Mouse (Mus musculus) stomach, embryonic 16.5 days (tissue): ENCODE results near the gene Gpc5. TPM values are rescaled to one million over a fixed set of nuclear protein-coding genes. Genes with fewer than 3 reads are reported as not detected.
A peak's percentile ranks its signal among the peaks of the same experiment; 100 is the strongest.

Experiments used
- ATAC-seq: fragments of 200-750 bp; cut with Nextera tagmentation; 2 replicates; pipeline ENCODE4 v1.8.0; 2017; ENCODE audit warnings: moderate number of reproducible peaks, moderate TSS enrichment; ENCODE audit not compliant: insufficient read depth, low FRiP score
- H3K27ac ChIP-seq: fragments of 300-500 bp; sonication (generic); 2 replicates; pipeline ENCODE4 v1.5.1; 2014; ENCODE audit warnings: low read length
- H3K27me3 ChIP-seq: fragments of 300-500 bp; sonication (generic); 2 replicates; pipeline ENCODE4 v1.6.1; 2014; ENCODE audit warnings: low read length, control low read depth, mixed read lengths; ENCODE audit not compliant: control insufficient read depth, insufficient read depth
- H3K36me3 ChIP-seq: fragments of 300-500 bp; sonication (generic); 2 replicates; pipeline ENCODE4 v1.6.1; 2014; ENCODE audit warnings: low read length; ENCODE audit not compliant: control insufficient read depth, insufficient read depth
- H3K4me1 ChIP-seq: fragments of 300-500 bp; sonication (generic); 2 replicates; pipeline ENCODE4 v1.6.1; 2014; ENCODE audit warnings: low read length, control low read depth, mixed read lengths; ENCODE audit not compliant: control insufficient read depth, insufficient read depth
- H3K4me2 ChIP-seq: fragments of 300-500 bp; sonication (generic); 2 replicates; pipeline ENCODE4 v1.6.1; 2014; ENCODE audit warnings: low read depth, low read length, mixed read lengths
- H3K4me3 ChIP-seq: fragments of 300-500 bp; sonication (generic); replicated peaks from 2 replicates; pipeline ENCODE4 v1.5.1; 2014; ENCODE audit warnings: mild to moderate bottlenecking, low read length
- H3K9ac ChIP-seq: fragments of 300-500 bp; sonication (generic); 2 replicates; pipeline ENCODE4 v1.6.1; 2014; ENCODE audit warnings: low read length
- H3K9me3 ChIP-seq: fragments of 300-500 bp; sonication (generic); replicated peaks from 2 replicates; pipeline ENCODE4 v1.6.1; 2016; ENCODE audit warnings: low read length, control low read depth; ENCODE audit not compliant: control insufficient read depth
- WGBS: fragments of 180-500 bp; shearing (Covaris S2); extraction: QIAGEN DNeasy Blood & Tissue Kit; methylation state at CpG from one replicate; pipeline ENCODE4 v1.1.7; 2014; 5-methylcytosine and 5-hydroxymethylcytosine counted together
- polyA plus RNA-seq: library from polyadenylated mRNA; unstranded; fragments of >200 nt; fragmentation: Nextera tagmentation; extraction: Ambion mirVana; gene quantifications from 2 replicates; pipeline ENCODE4 v1.2.1, GENCODE M21; 2015

Gene Gpc5
- polyA plus RNA-seq, 1 experiment from 2014 or later = 0.19 TPM

DNA sequence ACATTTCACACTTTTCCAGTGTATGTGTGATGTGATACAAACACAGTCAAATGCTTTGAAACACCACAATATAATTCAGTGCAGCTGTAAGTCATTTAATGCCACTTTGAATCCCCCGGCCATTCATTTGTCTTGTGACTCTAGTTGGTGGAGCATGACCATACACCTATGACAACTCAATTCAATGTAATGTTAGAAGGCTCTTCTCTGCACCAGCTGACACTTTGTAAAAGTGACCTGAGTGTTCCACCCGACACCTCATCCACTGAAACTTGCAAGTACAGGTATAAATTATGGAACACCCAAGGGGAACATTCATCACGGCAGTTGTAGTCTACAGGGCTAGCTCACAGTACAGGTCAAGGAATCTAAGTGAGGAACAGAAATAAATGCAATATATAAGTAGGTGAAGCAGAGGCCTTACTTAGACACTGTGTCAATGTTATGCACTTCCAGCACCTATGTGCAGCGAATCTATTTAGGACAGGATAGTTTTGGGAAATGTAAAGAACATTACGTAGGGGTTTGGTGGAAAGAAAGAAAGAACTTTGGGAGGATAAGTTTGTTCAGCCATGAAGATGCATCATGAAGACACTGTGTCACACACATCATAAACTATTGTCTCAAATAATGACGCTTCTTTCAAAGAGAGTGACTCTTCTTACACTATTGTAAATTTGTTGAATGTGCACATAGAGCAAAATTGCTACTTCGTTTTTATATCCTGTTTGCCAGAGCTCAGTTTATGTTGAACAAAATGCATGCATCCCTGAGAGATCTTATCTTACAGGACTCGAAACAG is 1381.6 kb downstream of the Gpc5 start:
- no peaks in the 10 kb centered on the region for H3K4me1 ChIP-seq
- WGBS = 82% methylated on average over 8 of the region's 8 CpGs

DNA sequence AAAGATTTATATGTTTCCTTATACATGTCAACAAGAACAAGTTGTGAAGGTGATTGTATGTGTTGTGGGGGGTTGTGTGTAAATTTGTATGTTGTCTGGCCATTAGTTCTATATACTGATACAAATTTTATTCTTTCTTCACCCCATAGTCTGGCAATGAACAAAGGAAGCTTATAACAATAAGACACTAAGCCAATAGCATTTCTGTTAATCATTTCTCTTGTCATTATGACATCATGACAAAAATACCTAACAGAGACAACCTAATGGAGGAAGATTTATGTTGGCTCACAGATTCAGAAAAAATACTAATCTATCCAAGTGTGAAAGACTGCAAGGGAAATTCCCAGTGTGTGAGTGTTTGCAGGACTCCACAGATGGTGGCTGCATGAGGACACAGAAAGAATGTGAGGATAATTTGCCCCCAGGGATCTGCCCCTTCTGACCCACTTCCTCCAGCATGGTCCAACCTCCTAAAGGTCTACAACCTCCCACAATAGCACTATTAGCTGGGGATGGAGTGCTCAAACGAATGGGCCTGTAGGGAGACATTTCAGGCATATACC is 1402.4 kb downstream of the Gpc5 start:
- ATAC-seq = no peak
- H3K36me3 ChIP-seq = no peaks in the 10 kb centered on the region
- no peaks in the 10 kb centered on the region for H3K4me1 ChIP-seq
- no peak overlapping the region for H3K4me3 ChIP-seq
- no peak overlapping the region for H3K9ac ChIP-seq
- 46% methylated on average over 1 of the region's 1 CpGs for WGBS
- H3K27ac ChIP-seq = no peak overlapping the region
- no peaks in the 10 kb centered on the region for H3K27me3 ChIP-seq
- H3K4me2 ChIP-seq = no peak overlapping the region
- no peaks in the 10 kb centered on the region for H3K9me3 ChIP-seq

More for the DNA sequence above, 1381.6 kb downstream of the Gpc5 start:
- no peak overlapping the region for H3K4me2 ChIP-seq
- no peak overlapping the region for H3K4me3 ChIP-seq
- H3K36me3 ChIP-seq = no peaks in the 10 kb centered on the region
- no peak for ATAC-seq
- H3K9ac ChIP-seq = no peak overlapping the region
- no peaks in the 10 kb centered on the region for H3K9me3 ChIP-seq
- H3K27me3 ChIP-seq = no peaks in the 10 kb centered on the region
- no peak overlapping the region for H3K27ac ChIP-seq

- Histone ChIP-seq H3K4me2 (no peak overlapping the region), H3K27me3 (no peaks in the 10 kb centered on the region), H3K9ac (no peak overlapping the region), H3K4me3 (no peak overlapping the region), H3K36me3 (no peaks in the 10 kb centered on the region), H3K27ac (no peak overlapping the region), H3K9me3 (no peaks in the 10 kb centered on the region), H3K4me1 (no peaks in the 10 kb centered on the region)
- WGBS = 72% methylated on average over 3 of the region's 3 CpGs
- no peak for ATAC-seq
Measured at GRCm38 (mm10) chr14:116538216-116538615, 1446.2 kb downstream of the Gpc5 start.

DNA sequence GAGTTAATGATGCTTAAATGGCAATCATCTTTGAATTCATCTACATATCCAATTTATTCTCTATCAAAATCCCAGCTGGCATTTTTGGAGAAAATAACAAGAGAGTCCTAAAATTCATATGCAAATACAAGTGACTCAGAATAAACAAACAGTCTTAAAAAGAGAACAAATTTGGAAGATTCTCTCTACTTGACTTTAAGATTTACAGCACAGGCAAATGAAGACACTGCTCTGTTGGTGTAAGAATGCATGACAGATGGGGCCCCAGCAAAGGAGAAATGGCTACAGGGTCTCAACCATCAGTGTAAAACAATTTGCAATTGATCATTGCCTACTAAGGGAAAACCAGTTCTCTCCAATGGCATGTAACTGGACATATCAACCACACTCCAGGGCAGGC is 1451.7 kb downstream of the Gpc5 start:
- ATAC-seq = no peak
- no peak overlapping the region for H3K9ac ChIP-seq
- no peak overlapping the region for H3K4me3 ChIP-seq

DNA sequence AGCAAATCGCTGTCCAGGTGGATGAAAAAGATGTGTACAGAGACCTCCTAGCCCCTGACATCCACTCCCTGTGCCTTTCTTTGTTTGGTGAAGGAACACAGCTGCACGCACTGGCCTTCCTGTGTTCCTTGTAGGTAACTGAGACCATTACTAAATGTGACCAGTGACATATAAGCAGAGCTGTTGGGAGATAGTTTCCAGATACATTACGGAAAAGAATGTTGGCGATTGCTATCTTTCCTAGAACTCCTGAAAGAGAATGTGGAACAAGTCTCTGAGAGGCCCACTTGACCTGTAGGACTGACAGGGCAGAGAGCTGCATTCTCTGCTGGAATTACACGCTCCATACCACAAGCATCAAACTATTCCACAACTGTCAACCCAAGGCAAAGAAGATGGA is 1459.4 kb downstream of the Gpc5 start:
- no peaks in the 10 kb centered on the region for H3K9me3 ChIP-seq
- H3K4me3 ChIP-seq = no peak overlapping the region
- 41% methylated on average over 5 of the region's 5 CpGs for WGBS
- no peak overlapping the region for H3K9ac ChIP-seq
- H3K4me2 ChIP-seq = no peak overlapping the region
- H3K36me3 ChIP-seq = no peaks in the 10 kb centered on the region
- H3K4me1 ChIP-seq = peaks cover 3% of the 10 kb centered on the region; the same call in 1 of the 2 replicates
- ATAC-seq = no peak
- H3K27me3 ChIP-seq = no peaks in the 10 kb centered on the region
- no peak overlapping the region for H3K27ac ChIP-seq

More for the DNA sequence above, 1451.7 kb downstream of the Gpc5 start:
- Histone ChIP-seq H3K9me3 (no peaks in the 10 kb centered on the region), H3K27ac (no peak overlapping the region), H3K4me1 (no peaks in the 10 kb centered on the region), H3K4me2 (no peak overlapping the region), H3K36me3 (no peaks in the 10 kb centered on the region), H3K27me3 (no peaks in the 10 kb centered on the region)

DNA sequence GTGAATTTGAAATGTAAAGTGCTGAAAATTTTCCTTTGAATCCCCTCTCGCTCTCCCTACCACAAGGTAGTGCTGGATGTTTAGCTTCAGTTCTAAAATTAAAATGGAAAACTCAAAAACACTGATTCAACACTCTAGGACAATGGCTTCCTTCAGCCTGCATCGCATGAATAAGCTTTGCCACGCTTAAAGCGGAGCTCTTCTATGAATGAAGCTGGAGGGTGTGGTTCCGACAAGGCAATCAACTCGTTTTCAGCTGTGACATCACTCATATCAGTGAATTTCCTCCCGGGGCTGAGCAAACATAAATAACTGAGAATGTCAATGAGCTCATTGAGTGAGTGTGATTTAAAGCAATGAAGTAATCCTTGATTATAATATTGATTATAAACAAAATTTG is 1461.3 kb downstream of the Gpc5 start:
- Histone ChIP-seq H3K9ac (no peak overlapping the region), H3K27ac (no peak overlapping the region), H3K9me3 (no peaks in the 10 kb centered on the region), H3K27me3 (no peaks in the 10 kb centered on the region), H3K4me2 (no peak overlapping the region), H3K4me1 (peaks cover 3% of the 10 kb centered on the region; the same call in 1 of the 2 replicates), H3K4me3 (no peak overlapping the region), H3K36me3 (no peaks in the 10 kb centered on the region)
- no peak for ATAC-seq
- 38% methylated on average over 7 of the region's 7 CpGs for WGBS

DNA sequence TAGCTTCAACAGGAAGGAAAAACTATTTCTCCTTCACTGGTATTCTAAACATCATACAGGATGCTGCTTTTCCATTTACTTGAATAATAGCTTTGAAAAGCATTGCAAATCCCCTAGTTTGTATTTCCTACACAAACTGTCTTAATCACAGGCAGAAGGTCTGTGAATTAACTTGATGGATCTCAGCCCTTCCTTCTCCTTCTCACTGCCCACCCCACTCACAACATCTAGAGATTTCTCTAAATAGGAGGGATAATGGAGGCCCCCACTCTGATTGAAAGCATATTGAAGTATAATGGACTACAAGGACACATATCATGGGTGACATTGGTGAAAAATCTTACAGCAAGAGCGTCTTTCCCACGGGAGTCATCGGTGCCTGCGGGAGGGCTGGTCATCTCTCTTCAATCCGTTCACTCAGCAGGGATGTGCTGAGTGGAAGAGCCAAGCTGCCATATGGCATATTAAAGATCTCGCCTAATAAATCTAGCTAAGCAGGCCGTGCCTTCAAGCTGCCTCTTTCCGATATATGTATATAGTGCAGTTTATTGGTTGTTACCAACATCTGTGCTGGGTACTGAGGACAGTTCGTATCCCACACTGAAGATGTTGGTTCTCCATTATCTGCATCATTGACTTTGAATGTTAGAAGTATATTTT is 1466.3 kb downstream of the Gpc5 start:
- H3K4me1 ChIP-seq = no peaks in the 10 kb centered on the region
- no peak overlapping the region for H3K4me2 ChIP-seq
- no peak overlapping the region for H3K27ac ChIP-seq
- no peak overlapping the region for H3K9ac ChIP-seq
- no peak overlapping the region for H3K4me3 ChIP-seq
- H3K36me3 ChIP-seq = no peaks in the 10 kb centered on the region
- 0 out of 2 replicates have a peak, but pooled peaks have one; percentile 50 for ATAC-seq
- no peaks in the 10 kb centered on the region for H3K9me3 ChIP-seq
- WGBS = 51% methylated on average over 9 of the region's 9 CpGs
- no peaks in the 10 kb centered on the region for H3K27me3 ChIP-seq

GRCm38 (mm10) chr14:116559990-116560389 is 1468.0 kb downstream of the Gpc5 start:
- WGBS = 40% methylated on average over 1 of the region's 1 CpGs
- Histone ChIP-seq H3K4me3 (no peak overlapping the region), H3K27me3 (no peaks in the 10 kb centered on the region), H3K36me3 (no peaks in the 10 kb centered on the region), H3K4me2 (no peak overlapping the region), H3K27ac (no peak overlapping the region), H3K9ac (no peak overlapping the region), H3K9me3 (no peaks in the 10 kb centered on the region), H3K4me1 (no peaks in the 10 kb centered on the region)
- no peak for ATAC-seq
